Mouse (Mus musculus) cerebellum, postnatal 36 days (tissue): ENCODE measurements around the gene Jade3.

Source experiments
- DNase-seq, 2 experiments: peaks; one replicate each; pipeline ENCODE4 v3.0.0; 2021 to 2022; ENCODE audit warnings: mixed read lengths in 2 of 2

Jade3 gene

DNA sequence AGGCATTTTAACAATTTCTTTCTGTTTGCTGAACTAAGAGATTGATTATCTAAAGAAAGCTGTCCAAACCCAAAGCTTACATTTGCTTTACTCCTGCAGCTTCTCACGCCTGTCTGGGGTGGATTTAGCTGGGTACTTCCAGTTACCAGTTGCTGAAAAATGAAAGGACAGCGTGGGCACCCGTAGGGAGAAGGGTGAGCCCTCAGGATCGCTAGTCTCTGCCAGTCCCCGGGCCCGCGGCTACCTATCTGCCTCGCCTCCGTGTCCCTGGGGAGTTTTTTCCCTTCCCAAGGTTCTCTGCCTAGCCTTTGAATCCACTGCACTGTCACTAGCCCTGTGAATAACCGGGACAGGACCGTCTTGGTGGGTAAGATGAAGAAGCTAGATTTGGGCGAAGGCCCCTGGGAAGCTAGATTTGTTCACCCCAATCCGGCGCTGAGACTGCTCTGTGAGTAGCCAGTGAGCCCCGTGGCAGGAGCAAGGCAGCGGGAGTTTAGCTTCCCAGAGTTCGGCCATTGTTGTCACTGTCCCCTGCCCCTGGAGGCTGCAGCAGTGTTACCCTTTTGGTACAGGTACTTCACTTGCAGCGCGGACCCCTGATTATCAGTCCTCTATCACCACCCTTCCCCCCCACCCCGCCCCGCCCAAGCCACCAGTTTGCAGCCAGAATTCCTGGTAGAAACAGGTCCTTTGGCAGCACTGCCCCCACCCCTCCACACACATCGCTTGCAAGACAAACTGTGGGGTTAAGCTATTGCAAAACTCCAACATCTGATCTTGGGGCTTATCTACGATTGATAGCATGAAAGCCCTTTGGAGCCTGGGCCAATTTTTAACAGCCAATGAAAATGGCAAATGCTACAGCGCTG lies 122.8 kb downstream of the Jade3 start:
- DNase-seq = peak; percentile 16 to 19

- no peak for DNase-seq
Measured at GRCm38 (mm10) chrX:20548880-20549440, 123.5 kb downstream of the Jade3 start.

DNA sequence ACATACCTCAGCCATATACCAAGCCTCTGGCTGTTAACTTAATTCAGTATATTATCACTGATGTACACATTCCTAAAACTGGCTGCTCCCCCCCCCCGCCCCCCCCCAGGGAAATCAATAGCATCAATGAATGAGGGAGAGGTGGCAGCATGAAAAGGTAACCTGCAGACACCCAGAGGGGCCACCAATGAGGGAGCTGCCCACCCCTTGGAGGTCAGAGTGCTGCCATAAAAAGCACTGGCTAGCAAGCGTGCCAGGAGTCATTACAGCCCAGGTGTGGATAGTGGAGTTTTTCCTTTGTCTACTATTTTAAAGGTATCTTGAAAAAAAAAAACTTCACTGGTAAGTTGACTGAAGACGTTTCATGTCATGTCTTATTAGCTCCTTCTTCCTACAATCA lies 124.0 kb downstream of the Jade3 start, which contains the start of gene Rgn:
Gene Rgn (plus strand): TSS at position 256 of the 400 bp plus-strand sequence.
- DNase-seq = no peak

GRCm38 (mm10) chrX:20552199-20552598 lies 126.7 kb downstream of the Jade3 start:
- DNase-seq = no peak

- no peak for DNase-seq
Measured at GRCm38 (mm10) chrX:20561846-20562245, 136.4 kb downstream of the Jade3 start.

GRCm38 (mm10) chrX:20563941-20564340 lies 138.5 kb downstream of the Jade3 start:
- DNase-seq = no peak
